Mouse (Mus musculus) layer of hippocampus, adult 11-12 months (tissue): ENCODE measurements at regions not wholly inside any gene's neighbourhood (a gene's known extent, or its start where the extent isn't known, plus 50 kb on each side); places are given as distances from the start of the nearest gene placed in this dataset.

ENCODE experiments used
- DNase-seq: peaks from one replicate; pipeline ENCODE4 v3.0.0; 2022; ENCODE audit warnings: low spot score

DNA sequence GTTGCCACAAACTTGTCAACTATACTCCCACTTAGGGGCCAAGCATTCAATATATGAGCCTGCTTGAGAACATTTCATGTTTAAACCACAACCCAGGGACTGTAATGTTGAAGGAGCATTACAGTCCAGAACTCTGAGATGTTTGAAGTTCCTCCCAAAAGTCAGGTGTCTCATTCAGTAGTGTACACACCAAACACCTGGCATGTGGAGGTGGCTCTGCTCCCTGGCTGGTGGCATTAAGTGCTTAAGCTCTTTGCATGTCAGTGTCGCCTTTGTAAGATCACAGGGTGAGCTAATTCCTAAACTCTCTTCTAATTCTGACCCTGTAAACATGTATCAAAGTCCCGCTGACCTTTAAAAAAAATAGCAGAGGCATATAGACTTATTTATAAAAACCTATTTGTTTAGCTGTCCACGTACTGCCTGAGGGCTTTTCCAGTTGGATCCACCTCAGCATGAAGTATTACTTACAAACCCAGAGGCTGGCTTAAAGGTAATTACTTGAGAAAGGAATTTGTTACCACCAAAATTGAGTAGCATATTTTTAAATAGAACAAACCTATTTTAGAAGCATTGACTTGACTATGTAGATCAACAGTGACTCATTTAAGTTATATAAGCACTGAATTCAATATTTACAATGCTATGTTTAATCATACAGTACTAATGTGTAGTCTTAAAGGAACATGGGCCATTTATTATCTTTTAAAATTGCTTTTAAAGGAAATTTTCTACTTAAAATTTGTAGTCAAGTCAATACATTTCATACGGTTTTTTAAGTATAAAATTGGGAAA, 276.3 kb upstream of the Fermt1 start:
- DNase-seq: no peak

DNA sequence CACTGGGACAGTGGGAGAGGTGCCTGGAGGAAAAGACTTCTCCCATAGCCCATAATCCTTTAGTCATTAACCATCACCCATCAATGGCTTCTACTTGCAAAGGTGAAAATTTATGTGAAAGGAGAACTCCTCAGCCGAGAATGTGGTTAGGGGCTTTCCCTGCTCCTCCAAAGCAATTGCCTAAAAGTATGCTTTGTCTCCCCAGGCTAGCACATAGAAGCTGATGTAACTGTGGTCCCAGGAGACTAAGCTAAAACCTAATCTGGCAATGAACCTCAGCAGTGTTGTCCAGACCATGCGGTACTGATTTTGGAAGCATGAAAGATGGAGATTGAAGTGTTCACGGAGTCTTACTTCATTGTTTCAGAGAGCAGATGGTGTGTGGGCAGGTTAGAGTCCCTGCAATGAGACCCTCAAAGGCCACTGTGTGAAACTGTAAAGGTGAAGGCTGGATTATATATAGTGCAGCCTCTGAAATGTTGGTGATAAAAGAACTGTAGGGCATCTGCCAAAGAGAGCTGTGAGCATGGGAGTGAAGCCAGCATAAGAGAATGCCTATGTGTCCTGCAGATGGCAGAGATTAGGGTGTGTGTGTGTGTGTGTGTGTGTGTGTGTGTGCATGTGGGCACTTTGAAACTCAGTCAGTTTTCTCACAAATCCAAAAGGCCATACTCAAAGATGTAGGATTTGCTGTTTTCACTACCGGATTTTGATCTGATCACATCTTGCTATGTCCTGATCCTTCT, 289.6 kb upstream of the Fermt1 start:
- no peak for DNase-seq

DNA sequence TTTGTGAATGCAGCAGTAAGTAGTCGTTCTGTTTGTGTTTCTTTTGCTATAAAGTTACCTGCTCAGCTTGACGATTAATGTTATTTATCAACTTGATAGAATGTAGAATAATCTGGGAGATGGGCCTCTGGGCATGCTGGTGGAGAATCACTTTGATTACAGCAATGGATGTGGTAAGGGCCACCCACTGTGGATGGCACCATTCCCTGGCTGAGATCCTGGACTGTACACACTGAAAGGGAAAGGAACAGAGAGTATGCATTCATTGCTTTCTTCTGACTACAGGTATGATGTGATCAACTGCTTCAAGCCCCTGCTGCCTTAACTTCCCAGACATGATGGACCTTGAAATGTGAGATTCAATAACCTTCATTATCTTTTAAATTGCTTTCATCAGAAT, 299.8 kb upstream of the Bmp2 start:
- no peak for DNase-seq

DNA sequence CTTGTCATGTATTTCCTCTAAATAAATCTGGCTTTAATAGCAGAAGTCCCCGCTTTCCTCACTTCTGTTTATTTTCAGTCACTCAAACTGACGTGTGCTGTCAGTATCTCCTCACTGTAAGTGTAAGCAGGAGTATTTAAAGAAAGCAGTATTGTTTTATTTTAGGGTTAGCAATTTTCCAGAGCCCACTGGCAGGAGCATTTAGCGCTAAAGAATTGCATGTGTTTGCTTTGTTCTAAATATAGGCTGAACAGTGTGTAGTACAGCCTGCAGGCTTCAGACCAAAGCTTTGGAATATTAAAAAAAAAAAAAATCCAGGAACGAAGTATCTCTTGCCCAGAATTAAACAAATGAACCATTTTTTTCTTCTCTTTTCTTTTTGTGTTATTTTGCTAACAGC, 277.5 kb upstream of the Bmp2 start:
- DNase-seq: no peak

DNA sequence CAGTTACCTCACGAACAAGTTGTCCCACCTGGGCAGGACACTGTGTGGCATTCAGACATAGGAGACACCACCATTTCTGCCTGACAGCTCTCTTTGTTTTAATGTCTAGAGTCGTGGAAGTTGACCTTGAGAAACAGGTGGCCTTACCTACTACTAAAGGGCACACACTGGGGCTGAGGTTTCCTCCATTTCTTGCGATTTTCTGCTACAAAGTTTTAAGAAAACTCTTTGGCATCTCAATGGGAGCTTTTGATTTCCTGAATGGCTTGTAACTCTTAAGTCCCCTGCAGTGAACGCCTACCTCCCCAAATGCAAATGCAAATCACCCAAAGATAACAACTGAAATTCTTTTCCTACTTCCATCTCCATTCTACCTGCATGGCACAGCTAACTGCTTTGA, 273.4 kb upstream of the Bmp2 start:
- DNase-seq: no peak

DNA sequence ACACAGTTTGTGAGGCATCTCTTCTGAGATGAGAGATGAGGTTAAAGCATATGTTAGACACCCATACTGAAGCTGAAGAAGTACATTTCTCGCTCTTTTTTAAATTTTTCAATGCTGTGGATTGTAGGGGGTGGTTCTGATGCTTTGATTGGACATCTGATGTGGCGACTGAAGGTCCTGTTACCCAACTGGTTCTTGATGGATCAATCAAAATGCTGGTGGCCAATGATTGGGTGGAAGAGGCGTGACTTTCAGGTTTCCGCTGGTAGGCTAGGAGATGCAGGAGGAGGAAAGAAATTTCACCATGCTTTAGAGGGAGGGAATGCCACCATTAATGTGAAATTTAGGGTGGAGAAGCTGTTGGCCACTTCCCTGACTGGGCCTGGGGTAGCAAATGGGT, 272.7 kb upstream of the Bmp2 start:
- no peak for DNase-seq

DNA sequence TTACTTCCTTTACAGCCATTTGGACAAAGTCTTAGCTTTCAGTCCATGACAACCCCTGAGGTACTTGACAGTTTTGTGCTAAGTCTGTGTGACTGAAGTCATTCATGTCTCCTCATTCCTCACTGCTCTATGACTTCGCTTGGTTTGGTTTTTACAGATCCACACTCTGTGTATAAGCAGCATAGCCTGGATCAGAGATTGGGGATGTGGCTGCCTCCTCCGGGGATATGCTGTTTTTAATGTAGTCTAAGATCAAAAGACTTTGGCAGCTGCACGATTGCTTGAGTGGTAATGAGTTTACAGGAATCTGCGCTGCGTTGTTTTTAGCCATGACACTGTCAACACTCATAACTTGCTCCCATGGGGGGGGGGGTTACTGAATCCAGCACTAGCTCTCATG, 269.3 kb upstream of the Bmp2 start:
- DNase-seq: no peak

DNA sequence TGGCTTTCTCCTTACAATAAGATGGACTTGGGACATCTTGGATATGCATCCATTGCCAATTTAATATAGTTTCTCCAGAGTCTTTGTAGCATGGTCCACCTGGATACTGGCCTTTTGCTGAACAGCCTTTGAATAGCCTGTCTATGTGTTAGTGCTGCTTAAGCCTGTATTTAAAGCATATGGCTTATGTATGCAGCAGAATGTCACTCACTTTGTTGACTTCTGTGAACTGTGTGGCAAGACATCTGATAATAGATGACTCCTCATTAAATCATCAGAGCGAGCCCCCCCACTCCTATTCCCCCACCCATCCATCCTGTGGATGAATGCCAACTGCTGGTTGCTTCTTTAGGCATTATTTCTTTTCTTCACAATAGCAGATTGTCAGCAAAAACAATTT, 268.2 kb upstream of the Bmp2 start:
- no peak for DNase-seq

DNA sequence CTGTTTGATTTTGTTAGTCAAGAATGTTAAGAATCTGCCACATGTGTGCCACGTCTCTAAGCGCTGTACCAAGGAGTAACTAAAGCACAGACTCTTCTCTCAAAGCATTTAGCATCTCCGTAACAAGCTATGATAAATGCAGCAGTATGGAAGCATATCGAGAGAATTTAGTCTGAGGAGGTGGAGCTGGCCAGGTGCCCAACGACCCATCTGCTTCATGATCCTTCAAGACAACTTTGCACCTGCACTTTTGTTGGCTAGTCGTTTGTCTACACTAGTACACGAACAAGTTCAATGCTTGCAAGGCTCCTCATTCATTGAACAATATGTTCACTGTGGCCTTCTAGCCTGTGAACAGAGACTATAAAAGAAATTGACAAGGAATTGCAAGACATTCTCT, 257.8 kb upstream of the Bmp2 start:
- DNase-seq: peak; percentile 17

DNA sequence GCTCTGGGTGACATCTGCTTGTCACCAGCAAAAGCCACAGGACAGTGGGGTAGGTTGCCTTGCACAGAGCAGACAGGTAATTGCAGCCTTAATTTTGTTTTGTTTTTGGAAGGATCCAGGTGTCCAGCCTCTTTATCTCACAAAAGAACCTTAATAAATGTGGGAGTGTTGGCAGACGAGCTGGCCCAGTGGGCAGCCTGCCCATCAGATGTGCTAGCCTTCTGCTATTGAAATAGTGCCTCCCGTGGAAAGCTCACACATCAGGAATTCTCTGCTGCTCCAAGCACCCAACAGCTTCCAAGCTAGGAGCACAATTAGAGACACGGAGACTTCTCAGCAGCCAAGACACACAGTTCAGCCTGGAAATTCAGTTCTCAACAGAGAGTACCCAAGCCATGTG, 246.0 kb upstream of the Bmp2 start:
- DNase-seq: peak; percentile 12

DNA sequence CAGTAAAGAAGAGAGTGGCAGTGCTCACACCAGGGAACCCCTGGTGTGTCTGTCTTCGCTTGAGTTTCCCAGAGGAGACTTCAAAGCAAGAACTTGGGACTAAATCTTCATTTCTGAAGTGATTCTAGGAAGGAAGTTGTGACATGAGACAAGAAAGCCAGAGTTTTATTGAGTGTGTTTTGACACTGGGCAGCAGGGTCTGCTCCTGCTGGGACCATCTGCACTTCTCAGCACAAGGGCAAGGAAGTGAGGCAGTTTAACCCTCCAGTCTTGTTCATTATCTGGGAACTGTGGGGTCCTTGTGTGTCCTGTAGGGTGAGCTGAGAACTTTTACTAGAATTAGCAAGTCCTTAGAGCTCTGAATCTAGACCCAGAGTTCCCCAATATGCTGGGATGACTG, 241.0 kb upstream of the Bmp2 start:
- no peak for DNase-seq

DNA sequence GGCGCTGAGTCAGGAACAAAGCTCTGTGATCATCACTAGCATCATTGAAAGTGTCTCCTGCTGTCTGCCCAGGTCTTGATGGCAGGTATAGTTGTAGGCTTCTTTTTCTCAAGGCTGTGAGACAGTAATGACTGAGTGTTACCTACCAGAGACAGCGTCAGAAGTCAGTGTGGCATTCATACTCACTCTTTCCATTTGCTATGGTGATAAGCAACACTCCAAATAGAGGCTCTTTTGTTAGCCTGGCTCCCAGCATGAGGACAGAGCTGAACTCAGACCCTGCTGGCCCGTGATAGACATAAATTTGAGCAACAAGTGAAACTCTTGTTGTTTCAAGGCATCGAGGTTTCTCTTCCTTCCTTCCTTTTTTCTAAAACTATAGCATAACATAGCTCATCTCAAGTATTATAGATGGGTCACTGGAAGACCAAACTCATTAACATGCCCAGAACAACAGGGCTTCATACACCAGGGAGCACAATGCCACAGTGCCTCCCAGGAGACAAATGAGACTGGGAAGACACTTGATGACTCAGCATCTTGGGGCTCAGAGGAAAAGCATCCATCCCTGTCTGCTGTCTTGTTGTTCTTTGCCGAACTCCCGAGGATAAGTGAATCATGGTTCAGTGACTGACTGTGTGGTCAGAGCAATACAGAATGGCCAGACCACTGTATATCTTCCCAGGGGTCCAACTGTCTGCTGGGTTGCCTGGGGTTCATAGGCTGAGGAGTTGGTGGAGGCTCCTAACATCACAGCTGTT, 225.5 kb upstream of the Bmp2 start:
- no peak for DNase-seq

DNA sequence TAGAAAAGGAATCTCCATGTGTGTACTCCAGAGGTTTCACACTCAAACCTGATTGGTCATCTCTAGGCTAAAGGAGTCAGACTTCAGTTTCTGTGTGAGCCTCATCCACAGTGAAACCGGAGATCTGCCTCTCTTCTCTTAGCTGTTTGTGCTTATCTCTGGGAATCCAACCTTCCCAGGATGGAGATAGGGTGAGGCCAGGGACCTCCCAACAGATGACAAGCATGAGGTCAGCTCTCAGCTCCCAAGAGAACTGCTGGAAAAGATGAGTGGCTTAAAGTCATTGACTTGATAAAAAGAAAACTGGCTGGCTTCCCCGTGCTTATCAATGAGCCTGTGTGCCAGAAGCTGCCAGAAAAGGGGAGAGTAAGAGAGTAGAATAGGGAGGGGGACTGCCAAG, 224.3 kb upstream of the Bmp2 start:
- no peak for DNase-seq

DNA sequence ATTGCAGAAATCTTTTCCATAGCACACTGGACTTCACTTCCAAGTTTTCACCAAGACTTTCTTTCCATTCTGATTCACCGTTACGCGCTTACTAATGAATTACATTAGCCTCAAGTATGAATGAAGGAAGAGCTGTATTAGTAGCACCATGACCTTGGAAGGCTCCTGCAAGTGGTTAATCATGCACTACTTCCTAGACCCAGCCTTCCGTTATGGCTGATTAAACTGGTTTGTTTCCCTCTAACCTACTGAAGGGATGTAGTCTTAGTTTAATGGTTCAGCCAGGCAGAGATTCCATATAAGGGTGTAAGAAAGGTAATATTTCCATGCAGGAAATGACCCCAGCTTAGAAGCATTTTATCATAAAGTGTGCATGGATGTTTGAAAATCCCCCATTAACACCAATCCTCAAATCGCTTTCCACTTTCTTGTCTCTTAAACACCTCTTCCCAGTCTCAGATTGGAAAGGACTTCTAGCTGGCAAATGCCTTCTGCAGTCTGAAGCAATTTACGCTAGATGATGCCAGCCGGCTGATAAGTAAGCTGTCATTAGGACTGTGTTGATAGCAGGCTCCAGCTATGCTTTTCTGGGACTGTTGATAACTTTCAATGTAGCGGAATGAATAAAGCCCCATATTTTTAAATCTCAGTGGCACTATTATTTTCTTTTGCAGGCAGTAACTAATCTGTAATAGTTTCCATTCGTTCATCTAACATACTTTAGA, 215.6 kb upstream of the Bmp2 start:
- DNase-seq: no peak

DNA sequence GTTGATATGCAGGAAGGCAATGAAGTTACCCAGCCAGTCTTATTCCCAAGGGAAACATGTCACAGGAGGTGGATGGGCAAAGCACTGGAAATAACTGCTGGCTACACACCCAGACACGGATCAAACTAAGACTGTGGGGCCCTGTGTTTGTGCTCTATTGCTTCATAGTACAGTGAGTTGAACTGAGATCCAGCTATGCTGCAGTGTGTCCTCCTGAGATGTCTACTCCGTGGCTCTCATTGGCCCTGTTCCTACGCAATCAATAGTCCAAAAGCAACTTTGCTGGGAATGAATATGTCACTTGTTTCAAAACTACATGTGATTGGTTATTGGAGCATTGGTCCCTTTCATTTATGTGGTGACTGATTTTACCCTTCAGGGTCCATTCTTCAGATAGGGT, 213.8 kb upstream of the Bmp2 start:
- DNase-seq: no peak

DNA sequence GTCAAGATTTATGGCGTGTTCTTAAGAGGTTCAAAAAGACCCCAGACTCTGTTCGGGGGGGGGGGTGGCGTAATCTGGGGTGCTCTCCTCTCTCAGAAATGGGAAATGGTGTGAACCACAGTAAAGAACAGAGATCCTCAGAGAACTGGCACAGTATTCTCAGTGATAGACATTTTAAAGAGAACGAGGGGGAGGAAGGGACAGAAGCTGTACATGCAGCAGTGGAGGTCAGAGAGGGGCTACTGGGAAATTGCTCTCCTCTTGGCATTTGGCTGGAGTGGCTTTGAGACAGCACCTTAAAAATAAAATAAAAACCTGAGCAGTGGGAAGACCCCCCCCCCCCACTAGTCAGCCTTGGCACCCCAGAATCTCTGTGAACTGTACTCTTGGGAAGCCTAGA, 210.6 kb upstream of the Bmp2 start:
- no peak for DNase-seq

DNA sequence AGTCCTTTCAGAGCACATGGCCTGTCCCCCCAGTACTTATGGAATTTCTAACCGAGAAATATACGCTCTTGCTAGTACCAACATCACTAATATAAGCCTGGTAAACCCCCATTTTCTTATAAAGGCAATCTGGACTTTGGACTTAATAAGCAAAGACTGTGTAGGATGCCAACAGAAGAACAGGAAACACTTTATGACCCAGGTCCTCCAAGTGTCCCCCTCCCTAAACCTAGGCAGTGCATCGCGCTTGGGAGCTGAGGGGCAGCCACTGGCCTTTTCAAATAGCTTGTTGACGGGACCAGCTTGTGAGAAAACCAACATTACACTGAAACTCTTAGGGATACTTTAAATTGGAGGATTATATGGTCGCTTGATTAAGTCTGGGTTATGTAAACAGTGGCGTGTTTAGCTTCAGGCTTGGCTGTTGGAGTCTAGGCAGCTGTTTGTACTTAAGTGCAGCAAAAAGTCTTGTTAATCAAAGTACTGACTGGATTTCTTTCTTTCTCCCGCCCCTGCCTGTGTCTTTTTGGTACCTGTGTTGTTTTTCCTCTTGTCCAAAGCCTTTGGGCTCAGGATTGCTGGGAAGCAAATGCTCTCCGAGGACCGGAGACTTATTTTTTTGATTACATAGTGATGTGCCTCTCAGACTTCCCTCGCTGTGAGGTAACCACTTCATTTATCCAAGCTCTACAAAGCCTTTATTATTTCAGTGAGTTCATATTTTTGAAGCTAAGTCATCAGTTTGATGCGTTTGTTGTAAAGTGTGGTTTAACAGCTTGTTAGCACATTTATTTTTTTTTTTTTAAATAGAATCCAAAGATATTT, 205.8 kb upstream of the Bmp2 start:
- DNase-seq: no peak

DNA sequence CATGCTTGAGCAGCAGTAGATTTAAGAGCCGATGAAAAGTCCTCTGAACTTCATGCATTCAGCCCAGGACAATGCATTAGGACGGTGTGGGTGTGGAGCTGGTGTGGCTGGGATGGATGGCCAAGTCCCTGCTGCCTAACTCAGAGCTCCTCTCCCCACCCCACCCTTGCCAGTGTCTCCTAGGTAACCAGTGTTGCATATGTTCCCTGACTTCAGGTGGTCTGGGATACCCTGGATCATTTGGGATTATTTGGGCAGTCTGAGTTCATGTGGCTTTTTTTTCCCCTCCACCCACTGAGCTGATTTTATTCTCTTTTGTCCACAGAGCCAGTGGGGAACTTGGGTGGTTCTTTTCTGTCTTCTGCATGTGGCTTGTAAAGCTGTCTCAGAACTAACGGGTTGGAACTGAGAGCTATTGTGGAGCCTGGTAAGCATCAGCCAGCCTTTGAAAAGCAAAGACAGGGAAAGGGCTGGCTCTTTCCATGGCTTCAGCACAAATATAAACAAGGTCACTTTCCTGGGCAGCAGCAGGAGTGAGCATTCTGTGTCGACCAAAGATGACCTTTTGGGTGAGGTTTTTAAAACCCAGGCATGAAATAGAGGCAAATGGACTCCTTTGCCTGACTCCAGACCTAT, 205.1 kb upstream of the Bmp2 start:
- no peak for DNase-seq

DNA sequence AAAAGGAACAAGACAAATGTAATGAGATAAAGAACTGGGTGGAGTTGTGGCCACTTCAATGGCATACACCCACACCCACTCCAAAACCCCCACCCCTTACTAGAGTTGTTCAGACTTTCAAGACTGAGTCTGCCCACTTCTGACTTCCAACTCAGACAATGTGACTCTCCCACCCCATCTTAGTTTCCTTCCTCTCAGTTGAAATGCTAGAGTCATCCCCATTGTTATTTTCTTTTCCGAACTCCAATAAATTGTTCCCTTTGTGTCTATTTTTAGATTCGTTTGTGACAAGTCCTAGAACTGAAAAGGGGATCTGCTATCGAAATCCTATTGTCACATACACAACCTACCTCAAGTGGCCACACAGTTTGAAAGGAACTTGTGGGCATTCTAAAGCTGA, 200.7 kb upstream of the Bmp2 start:
- DNase-seq: no peak

DNA sequence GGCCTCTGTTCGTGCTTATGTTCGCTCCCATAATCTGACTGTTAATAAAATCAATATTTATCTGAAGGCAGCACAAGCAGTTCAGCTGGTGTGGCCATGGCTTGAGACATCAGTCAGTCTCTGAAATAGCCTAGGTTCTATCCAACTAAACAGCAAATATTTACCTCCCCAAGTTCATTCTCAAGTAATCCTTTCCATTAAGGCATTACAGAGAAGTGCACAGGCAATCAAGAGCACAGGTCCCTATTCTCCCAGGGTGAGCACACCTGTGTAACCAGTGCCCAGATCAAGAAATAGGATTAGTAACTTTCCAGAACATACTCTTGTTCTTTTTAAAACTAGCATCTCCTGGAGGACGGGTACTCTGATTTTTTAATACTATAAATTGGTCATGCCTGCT, 199.2 kb upstream of the Bmp2 start:
- no peak for DNase-seq
